Mouse (Mus musculus) liver, postnatal 0 days (tissue): ENCODE measurements around the gene Fcna.

ENCODE experiments used
- CTCF ChIP-seq: sonication (generic); IDR thresholded peaks from 2 replicates; pipeline ENCODE4 v1.5.1; 2016; ENCODE audit warnings: antibody characterized with exemption, low read depth
- EP300 ChIP-seq: IDR thresholded peaks from 2 replicates; pipeline ENCODE4 v1.6.1; 2016; ENCODE audit warnings: antibody characterized with exemption, low read depth, mild to moderate bottlenecking

GRCm38 (mm10) chr2:25598749-25599148, 29.1 kb downstream of the Fcna start:
- TF ChIP-seq EP300 (no peak), CTCF (no peak)
